Mouse (Mus musculus): Measurements from ENCODE around the gene Gm16181.

Gm16181 gene

DNA sequence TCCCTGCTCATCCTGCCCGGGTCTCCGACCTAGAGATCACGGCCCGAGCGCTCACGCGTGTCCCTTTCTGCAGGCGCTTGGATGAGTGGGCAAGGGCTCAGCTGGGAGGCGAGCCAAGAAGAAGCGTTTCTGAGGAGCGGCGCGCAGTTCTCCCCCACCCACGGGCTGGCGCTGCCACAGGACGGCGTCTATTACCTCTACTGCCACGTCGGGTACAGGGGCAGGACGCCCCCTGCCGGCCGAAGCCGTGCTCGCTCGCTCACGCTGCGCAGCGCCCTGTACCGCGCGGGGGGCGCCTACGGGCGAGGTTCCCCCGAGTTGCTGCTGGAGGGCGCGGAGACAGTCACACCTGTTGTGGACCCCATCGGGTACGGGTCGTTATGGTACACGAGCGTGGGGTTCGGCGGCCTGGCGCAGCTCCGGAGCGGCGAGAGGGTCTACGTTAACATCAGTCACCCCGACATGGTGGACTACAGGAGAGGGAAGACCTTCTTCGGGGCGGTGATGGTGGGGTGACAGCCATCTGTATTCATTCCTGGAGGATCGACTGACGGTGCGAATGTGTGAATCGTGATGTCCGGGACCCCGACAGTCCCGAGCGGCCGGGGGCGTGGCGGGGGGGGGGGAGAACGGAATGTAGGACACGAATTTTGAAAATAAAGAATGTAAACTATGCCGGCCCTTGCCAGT, 24.9 kb upstream of the Gm16181 start:
- 2% methylated on average over 66 of the region's 66 CpGs for WGBS

DNA sequence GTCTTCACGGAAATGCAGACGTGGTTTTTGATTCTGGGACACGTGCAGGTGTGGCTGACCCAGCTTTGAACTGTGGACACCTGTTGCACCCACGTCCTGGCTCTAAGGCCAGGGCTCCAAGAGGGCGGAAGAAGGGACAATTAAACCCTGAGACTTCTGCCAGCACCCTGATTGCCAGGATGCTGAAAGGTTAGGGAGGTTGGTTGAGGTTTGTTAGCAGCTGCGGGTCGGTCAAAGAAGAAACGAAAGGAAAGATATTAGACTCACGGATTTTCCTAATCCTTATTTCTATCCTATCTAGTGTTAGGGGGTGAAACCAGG, 24.4 kb upstream of the Gm16181 start:
- 44% methylated on average over 9 of the region's 9 CpGs for WGBS

DNA sequence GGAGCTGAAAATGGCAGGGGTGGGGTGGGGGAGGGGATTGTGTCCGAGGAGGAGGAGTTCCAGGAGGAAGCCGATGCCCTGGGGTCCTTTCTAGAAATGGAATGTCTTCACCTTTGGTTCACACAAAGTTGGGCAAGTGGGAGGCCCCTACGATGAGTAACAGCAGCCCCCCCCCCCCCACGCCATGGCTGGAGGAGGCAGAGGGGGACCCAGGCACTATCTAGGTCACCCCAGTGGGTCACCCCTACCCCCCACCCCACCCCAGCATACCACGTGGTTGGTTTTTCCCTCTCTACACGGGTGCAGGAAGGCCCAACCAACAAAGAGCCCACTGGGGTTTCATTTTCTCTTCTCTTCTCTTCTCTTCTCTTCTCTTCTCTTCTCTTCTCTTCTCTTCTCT, 23.5 kb upstream of the Gm16181 start:
- 36% methylated on average over 6 of the region's 6 CpGs for WGBS

DNA sequence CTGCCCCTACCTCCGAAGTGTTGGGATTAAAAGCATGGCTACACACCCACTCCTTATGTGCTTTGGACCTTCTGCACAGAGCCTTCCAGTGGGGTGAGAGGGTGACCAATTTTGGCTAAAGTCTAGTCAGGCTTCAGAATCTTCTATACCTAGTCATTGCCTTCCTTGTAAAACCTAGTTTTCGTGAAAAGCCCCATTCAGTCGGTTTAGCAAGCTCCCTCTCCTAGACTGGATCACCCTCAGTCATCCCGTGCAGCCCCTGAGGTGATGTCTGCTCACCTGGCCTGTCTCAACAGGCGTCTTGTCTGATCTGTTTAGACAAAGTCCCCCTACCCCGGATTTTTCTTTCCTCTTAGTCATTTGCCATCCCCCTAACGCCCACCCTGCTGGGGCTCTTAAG, 22.6 kb upstream of the Gm16181 start:
- 78% methylated on average over 7 of the region's 7 CpGs for WGBS

DNA sequence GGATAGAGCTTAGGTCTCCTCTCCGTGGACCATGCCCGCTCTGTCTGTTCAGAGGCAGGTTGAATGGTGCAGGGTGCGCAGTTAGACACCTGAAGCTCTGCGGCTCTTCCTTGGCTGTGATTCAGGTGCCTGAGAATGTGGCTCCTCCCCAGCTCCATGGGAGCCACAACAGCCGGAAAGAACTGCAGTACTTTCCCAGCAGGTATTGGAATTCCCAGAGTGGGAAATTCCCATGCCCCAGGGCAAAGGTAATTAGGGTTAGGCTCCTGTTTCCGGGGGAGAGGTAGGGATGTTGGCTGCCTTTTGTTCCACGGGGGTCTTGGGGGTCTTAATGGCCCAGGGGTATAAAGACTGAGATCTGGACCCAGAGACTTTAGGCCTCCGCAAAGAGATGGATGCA, 21.7 kb upstream of the Gm16181 start:
- WGBS = 56% methylated on average over 8 of the region's 8 CpGs

DNA sequence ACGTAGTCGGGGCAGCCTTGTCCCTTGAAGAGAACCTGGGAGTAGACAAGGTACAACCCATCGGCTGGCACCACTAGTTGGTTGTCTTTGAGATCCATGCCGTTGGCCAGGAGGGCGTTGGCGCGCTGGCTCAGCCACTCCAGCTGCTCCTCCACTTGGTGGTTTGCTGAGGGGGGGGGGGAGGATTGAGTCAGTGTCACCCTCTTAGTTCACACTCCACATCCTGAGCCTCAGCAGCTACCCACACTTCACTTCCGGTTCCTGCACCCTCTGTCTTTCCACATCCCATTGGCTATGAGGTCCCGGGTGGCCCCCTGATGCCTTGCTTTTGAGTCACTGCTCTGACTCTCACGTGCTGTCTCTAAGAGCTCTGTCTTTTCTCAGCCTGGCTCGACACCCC, 20.2 kb upstream of the Gm16181 start:
- 77% methylated on average over 11 of the region's 11 CpGs for WGBS

DNA sequence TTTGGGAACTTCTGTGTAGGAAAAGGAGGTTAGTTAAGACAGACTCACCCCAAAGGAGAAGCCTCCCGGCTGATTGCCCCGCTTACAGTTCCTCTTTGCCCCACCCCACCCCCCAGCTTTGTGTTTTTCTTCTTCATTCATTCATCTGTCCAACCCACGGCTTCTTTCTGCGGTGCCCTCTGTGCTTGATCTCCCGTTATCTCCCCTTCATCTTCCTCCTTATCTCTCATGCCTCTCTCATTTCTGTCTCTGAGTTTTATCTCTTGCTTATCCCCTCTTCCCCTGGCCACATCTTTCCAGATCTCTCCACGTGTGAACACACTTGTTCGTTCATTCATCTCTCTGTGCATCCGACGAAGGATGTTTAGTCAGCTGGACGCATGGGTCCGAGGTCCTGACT, 19.5 kb upstream of the Gm16181 start:
- 75% methylated on average over 11 of the region's 11 CpGs for WGBS

DNA sequence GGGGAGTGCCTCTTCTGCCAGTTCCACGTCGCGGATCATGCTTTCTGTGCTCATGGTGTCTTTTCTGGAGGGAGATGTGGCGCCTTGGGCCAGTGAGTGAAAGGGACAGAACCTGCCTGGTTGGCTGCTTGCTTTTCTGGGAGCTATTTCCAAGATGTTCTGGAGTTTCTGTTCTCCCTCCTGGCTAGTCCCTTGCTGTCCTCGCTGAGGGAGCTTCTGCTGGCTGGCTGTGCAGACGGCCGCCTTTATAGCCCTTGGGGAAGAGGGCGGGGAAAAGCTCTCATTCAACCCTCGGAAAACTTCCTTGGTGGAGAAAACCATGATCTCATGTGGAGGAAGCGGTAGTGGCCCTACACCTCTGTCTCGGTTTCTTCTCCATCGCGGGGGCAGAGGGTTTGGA, 18.8 kb upstream of the Gm16181 start, which contains the start of gene Tnf:
Tnf (minus strand) TSS at position 221 of the 400 bp plus-strand sequence.
- WGBS = 47% methylated on average over 13 of the region's 13 CpGs

DNA sequence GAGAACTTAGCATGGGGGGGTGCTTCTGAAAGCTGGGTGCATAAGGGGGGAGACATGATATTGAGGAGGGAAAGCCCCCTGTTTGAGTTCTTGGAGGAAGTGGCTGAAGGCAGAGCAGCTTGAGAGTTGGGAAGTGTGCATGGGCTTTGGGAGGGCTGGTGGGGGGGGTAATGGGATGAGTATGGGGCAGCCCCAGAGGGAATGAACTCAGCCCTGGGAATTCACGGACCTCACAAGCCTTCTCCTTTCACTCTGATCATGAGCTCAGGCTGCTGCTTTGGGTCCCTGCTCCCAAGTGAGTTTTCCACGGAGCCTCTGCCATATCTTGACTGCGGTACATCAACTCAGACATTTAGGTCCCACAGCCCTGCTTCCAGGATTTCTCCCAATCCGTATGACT, 18.2 kb upstream of the Gm16181 start:
- WGBS = 77% methylated on average over 4 of the region's 4 CpGs

DNA sequence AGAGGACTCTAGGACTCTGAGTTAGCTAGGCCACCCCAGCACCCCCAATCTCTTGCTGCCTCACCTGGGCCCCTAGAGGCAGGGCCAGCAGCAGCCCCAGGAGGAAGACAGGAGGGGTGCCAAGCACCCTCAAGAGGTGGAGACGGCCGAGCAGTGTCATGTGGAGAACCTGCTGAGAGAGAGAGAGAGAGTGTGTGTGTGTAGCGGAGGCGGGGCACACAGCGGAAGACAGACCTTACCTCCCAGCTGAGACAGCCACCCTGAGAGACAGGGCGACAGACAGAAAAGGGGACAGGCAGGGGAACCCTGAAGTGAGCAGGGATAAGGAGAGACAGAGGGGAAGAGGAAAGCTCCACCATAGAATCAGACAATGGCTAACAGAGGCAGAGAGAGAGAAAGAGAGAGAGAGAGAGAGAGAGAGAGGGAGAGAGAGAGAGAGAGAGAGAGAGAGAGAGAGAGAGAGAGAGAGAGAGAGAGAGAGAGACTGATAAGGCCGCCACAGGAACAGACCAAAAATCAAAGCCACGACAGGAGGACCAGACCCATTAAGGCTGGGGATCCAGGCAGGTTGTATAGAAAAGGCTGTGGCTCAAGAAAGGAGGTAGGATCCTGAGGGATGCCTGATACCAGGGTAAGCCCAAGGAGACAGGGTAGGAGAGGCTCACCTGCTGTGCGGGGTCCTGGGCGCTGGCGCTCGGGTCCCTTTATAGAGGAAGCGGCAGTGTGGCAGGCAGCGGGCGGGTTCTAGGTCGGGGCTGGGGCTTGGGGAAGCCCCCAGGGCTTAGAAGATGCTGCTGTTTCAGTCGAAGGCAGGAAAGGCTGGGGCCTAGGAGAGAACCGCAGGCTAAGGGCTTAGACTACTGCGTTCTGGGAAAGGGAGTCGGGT, 15.9 kb upstream of the Gm16181 start, which contains the start of gene Lta:
Lta (minus strand) TSS at position 858 of the 886 bp plus-strand sequence.
- 68% methylated on average over 20 of the region's 20 CpGs for WGBS

DNA sequence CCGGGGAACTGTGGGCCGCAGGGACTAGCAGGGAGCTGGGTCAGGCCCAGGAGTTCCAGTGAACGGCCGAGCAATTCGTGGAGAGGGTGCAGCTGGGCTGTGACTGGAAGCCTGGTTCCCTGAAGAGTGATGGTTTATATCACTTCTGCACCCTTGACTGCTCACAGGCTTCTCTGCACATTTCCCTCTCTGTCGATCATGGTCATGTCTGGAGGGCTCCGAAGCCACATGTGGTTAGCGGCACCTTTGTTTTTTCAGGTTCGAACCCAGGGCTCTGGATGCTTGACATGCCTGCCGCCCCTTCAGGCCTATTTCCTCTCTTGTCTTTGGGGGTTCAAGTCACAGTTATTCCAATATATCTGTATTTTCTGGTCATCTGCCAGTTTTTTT, 15.3 kb upstream of the Gm16181 start:
- 79% methylated on average over 10 of the region's 10 CpGs for WGBS

DNA sequence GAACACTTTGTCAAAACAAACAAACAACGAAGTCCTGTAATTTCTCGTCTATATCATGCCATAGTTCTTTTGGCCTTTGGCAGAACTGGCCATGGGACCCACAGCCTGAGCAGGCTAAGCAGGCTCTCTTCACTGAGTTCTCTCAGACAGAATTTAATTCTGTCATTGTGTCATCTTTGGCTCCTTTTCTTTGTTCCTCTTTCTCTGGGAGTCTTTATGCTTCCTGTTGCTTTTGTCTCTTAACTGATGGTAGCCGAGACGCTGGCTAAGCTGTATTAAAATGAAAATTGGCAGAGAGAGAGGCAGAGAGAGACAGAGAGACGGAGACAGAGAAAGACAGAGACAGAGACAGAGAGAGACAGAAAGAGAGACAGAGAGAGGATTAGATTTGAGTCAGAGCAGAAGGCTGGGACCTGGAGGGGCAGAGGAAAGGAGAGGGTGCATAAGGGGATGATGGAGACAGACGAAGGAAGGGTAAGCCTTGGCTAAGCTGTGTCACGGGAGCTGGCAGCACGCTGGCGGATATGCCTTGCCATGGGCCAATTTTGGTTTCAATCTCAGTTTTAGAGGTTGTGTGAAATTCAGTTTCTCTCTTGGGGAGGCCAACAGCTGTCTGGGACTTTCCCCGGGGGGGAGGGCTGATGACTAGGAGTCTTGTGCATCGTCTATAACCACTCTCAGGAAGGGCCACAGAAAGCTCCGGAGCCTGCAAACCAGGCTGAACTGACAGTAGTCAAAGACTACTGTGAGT, 10.7 kb upstream of the Gm16181 start:
- 66% methylated on average over 12 of the region's 12 CpGs for WGBS

DNA sequence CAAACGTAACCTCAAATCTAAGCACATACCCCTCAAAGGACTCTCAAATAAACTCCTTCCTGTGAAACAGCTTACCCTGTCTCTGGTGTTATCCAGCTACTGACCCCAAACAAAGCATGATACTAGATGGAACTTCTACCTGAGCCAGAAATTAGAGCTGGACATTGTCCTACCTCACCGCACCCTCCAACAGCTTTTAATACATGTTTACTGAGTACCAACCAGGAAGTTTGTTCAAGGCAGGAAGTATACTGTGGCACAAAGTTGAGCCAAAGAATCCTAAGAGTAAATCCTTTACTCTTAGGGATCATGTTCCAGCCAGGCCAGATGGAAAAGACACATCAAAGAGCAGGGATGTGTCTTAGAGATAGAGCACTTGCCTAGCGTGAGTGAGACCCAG, 10.0 kb upstream of the Gm16181 start:
- 86% methylated on average over 3 of the region's 3 CpGs for WGBS

DNA sequence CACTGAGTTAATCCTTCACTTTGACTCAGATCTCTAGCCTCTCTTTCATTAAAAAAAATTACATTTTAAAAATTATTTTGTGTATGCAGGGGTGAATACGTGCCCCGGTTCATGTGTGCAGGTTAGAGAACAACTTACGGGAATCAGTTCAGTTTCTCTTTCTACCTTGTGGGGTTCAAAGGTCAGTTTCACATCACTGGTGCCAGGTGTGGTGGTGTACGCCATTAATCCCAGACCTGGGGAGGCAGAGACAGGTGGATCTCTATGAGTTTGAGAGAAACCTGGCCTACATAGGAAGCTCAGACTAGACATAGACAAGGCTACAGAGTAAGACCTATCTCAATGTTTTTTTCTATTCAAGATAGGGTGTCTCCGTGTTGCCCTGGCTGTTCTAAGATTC, 7.6 kb upstream of the Gm16181 start:
- WGBS = 95% methylated on average over 5 of the region's 5 CpGs

DNA sequence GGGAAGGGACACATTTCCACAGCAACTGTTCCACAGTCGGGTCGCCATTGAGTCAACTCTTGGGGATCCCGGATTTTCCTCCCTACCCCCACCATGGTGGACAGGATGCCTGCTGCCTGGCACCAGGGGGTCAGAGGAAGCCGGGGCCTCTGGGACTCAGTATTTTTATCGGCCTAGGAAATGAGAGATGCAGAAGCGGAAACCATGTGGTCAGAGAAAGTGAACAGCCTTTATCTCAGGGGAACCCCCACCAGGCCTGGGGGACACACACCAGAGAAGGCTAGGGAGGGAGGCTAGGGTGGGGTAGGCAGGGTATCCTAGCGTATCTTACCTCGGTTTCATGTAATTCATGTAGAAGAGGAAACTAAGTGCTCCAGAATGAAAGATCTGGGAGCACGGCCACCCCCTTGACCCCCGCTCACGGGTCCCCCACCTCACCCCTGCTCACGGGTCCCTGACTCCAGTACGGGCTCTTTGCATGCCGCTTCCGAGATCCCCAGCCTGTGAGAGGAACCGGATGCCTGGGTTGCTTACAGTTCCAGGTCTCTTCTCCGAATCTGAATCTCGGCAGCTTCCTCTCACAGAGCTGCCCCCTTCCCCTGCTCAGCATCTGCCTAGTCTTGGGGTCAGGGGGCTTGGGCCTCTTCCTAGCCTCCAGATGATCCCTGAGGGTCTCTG, 2.0 kb upstream of the Gm16181 start:
- 79% methylated on average over 18 of the region's 18 CpGs for WGBS

DNA sequence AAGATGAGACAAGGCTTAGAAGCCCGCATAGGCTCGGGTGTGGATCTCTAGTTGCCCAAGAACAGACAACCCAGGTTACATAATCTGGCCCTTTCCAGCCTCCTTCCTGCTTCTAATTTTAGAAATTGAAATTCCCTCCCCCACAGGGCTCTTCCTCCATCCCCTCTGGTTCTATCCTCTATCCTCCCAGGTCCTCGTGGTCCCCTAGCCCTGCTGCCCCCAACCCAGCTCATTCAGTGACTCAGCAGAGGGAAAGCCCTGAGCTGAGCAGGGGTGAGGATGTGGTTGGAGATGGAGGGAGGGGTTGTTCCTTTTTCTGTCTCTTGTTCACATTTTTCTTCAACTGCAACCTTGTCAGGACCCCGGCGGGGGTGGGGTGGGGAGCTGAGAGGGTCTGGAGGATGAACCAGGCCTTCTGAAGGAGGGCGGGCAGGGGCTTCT, 1.0 kb upstream of the Gm16181 start:
- WGBS = 62% methylated on average over 6 of the region's 6 CpGs

DNA sequence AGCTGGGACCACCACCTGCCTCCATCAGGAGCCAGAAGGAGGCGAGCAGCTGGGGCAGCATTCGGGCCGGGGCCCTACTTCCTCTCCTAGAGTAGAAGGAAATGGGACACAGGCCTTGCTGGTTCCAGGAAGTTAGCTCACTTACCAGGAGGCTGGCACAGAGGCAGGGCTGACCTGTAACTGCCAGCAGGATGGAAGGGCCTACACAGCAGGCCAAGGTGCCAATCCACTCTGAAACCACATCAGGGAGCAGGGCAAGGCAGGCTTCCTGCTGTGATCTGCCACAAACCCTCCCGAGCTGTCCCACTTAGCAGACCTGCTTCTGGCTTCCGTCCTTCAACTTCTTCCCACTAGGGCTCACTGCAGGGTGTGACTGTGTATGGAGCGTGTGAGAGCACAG, 1.7 kb downstream of the Gm16181 start:
- 70% methylated on average over 6 of the region's 6 CpGs for WGBS

DNA sequence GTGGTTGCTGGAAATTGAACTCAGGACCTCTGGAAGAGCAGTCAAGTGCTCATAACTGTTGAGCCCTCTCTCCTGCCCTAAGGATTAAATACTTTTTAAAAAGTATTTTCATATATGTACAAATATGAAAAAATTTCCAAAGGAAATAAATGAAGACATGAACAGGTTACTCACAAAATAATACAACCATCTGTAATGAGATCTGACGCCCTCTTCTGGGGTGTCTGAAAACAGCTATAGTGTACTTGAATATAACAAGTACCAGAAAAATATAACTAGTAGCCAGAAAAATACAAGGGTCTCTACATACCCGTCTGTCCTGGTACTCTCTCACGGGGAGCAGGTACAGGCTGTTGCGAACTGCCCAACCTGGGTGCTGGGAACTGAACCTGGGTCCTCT, 4.0 kb downstream of the Gm16181 start:
- WGBS = 93% methylated on average over 4 of the region's 4 CpGs

DNA sequence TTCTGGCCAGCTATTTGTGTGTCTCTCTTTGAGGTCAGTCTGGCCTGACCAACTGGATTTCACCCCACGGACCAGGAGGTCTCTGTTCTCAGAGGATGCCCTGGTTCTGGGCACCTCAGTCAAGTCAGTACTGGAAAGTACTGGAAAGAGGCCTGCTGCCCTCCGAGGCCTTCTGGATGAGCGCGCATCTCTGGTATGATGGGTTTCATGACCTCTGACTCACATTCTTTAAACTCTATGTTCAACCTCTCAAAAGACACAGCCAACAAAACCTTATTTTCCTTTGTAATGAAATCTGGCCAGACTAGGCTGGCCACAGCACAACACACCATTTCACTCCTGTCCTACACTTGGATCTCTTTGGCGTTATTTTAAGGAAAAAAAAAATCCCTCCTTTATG, 4.8 kb downstream of the Gm16181 start:
- WGBS = 94% methylated on average over 5 of the region's 5 CpGs

DNA sequence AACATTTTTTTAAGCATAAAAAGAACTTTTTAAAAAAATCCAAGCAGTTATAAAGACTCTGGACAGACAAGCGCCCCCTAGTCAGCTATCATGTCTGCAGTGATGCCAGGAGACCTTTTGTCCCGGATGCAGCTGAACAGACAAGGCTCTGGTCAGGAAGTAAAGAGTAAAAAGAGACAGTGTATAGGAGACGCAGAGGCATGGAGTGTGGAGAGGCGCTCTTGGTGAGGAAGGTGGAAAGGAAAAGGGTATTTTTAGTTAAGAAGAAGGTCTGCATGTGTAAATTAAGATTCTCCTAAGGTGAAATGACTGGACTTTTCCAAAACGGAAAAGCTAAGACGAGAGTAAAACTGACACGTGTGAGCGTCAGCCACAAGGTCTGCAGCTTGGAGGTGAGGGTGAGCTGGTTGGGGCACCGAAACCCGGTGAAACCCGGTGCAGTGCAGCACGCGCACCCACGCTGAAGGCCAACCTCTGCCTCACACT, 6.0 kb downstream of the Gm16181 start:
- WGBS = 76% methylated on average over 14 of the region's 14 CpGs

DNA sequence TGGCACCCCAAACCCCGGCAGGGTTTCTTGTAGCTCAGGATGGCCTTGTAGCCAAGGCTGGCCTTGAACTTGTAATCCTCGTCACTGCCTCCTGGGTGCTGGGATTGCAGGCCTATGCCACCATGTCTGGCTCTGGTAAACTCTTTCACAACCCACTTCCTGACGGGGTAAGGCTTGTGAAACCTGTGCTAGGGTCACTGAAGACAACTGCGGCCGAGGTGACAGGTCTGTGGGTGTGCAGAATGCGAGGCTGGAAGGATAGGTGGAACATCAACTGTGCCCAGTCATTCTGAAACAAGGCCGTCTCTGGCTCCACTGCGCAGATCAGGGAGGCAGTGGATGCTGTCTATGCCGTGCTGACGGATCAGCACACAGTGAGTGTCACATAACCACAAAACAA, 10.4 kb downstream of the Gm16181 start:
- 85% methylated on average over 10 of the region's 10 CpGs for WGBS

DNA sequence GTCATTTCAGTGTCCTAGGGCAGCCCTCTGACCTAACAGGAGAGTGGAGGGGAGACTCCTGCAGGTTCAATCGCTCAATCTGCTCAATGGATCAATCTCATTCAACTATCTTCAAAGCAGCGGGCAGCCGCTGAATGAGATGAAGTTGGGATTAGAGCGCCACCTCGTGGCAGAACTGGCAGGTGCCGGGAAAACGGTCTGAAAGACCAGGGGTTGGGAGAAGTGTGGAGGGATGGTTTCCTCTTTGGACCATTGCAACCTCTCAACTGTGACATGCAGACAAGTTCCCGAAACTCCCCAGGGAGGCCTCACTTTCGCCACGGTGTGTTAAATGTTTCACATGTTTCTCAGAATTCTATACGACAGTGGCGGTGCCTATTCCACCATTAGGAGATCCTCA, 11.4 kb downstream of the Gm16181 start:
- WGBS = 13% methylated on average over 12 of the region's 12 CpGs

All from cerebral cortex, adult 2 months (tissue).